Mouse (Mus musculus) liver, embryonic 14.5 days (tissue): ENCODE measurements at regions not wholly inside any gene's neighbourhood (a gene's known extent, or its start where the extent isn't known, plus 50 kb on each side); places are given as distances from the start of the nearest gene placed in this dataset.

ENCODE experiments used
- CTCF ChIP-seq: IDR thresholded peaks from 2 replicates; pipeline ENCODE4 v1.5.1; 2016; ENCODE audit warnings: antibody characterized with exemption, low read depth, control low read depth
- EP300 ChIP-seq: IDR thresholded peaks from 2 replicates; pipeline ENCODE4 v1.6.1; 2016; ENCODE audit warnings: antibody characterized with exemption, low read depth

DNA sequence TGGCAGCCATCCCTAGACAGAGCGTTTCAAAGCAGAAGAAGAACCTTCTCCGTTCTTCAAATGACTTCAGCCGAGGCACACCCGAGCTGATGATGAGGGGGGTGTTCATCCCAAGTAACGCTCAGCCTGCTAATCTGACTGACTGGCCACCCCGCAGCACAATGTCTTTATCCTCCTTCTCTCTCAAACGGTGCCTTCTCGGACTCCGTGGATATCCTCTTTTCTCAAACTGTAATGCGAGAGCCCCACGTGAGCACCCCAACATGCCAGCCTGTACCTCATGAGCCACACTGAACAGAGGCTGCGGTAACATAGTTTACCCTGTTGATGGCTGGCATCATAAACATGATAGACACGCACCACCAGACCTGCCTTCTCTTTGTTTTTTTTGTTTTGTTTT lies 76.8 kb upstream of the Sox13 start:
- no peak for TF ChIP-seq CTCF
- no peak for TF ChIP-seq EP300
